Mouse (Mus musculus) cerebellum, adult 9-11 months (tissue): ENCODE measurements around the gene Gjb1.
"Not testable (repeated sequence)": the region's sequence is repeated elsewhere in the genome, so short reads cannot be mapped to it uniquely, and the experiment has no call there.

ENCODE experiments used
- DNase-seq: peaks from one replicate; pipeline ENCODE4 v3.0.0; 2022

Gjb1 gene

GRCm38 (mm10) chrX:101376190-101376968, at the start of gene Gjb1:
Gene Gjb1 (plus strand): TSS chrX:101376378.
- no peak for DNase-seq

DNA sequence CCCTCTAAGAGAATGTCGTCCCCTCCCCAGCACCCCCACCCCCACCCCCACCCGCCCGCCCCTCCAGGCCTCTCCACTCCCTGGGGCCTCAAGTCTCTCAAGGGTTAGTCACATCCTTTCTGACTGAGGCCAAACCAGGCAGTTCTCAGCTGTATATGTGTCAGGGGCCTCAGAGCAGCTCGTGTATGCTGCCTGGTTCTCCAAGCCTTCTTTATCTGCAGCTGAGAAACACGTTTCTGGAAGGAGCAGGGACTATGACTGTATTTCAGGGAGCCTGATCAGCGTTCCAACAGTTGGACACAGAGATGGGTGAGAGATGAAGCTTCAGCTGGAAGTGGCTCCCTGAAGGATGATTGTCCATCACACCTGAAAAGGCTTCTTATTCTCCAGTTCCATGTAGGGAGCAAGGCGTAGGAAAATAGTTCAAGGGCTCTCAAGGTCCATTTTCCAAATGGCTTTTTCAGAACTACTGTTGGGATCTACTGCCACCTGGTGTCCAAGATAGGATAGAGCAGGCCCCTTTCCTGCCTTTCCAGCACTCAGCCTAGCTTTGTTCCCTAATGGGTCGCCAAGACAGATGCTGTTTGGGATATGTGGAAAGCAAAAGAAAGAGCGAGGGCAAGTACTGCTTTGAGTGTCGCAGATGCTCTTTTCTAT, 46.7 kb upstream of the Gjb1 start:
- DNase-seq = peak; percentile 70

- DNase-seq = no peak
Measured at GRCm38 (mm10) chrX:101332031-101332374, 44.2 kb upstream of the Gjb1 start.

GRCm38 (mm10) chrX:101332375-101333211, 43.6 kb upstream of the Gjb1 start:
- peak; percentile 96 for DNase-seq

GRCm38 (mm10) chrX:101334606-101335005, 41.6 kb upstream of the Gjb1 start:
- DNase-seq = no peak

DNA sequence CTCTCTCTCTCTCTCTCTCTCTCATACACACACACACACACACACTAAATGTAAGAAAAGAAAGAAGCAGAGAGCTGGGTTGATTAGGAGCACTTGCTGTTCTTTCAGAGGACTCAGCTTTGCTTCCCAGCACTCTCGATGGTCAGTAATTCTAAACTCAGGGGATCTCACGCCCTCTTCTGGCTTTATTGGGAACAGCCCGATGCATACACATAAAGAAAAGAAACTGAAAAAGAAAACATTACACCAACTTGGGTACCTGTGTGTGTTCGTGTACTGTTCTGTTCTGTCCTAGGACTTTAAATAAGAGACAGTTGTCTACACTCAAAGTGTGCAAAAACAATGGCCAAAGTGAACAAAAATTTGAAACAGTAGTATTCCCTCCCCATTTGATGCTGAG, 37.5 kb upstream of the Gjb1 start:
- DNase-seq = no peak

DNA sequence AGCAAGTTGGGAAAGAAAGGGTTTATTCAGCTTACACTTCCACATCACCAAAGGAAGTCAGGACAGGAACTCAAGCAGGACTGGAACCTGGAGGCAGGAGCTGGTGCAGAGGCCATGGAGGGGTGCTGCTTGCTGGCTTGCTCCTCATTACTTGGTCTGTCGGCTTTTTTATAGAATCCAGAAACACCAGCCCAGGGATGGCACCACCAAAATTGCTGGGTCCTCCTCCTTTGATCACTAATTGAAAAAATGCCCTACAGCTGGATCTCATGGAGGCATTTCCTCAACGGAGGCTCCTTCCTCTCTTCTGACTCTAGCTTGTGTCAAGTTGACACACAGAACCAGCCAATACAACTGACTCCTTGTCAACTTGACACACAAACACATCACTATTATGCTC, 33.3 kb upstream of the Gjb1 start:
- not testable (repeated sequence) for DNase-seq

DNA sequence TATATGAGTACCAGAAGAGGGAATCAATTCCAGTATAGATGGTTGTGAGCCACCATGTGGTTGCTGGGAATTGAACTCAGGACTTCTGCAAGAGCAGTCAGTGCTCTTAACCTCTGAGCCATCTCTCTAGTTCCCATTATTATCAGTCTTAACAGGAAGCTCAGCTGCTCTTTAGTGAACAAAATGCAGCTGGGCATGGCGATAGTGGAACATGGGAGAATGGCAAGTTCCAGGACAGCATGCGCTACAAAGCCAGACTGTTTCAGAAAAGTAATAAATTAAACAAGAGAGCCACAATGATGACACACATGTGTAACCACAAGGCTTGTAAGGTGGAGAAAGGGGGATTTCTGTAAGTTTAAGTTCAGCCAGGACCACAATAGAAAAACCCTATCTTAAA, 30.7 kb upstream of the Gjb1 start:
- DNase-seq = no peak

GRCm38 (mm10) chrX:101346475-101346874, 29.7 kb upstream of the Gjb1 start:
- no peak for DNase-seq

DNA sequence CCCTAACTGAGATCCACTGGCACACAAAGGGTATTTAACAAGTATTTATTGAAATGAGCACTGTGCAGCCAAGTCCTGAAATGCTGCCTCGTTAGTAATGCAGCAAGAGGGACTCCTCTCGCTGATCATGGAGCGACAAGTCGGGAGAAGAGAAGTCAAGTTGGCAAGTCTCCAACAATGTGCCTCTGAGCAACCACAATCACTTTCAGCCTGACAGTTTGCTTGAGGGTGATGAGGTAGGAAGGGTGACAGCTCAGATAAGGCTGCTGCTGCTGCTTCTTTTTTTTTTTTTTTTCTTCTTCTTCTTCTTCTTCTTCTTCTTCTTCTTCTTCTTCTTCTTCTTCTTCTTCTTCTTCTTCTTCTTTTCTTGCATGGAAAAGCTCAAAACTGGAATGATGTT, 25.0 kb upstream of the Gjb1 start:
- no peak for DNase-seq

DNA sequence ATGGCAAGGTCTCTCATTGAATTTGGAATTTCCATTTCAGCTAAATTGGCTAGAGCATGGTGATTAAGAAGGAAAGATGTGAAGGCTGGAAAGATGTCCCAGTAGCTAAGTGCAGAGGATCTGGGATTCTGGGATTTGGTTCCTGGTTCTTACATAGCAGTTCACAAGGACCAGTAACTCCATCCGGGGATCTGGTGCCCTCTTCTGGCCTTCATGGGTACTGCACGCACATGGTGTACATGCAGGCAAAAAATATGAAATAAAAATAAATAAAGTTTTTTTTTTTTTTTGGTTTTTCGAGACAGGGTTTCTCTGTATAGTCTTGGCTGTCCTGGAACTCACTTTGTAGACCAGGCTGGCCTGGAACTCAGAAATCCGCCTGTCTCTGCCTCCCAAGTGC, 17.3 kb upstream of the Gjb1 start:
- DNase-seq = not testable (repeated sequence)

- no peak for DNase-seq
Measured at GRCm38 (mm10) chrX:101369001-101369400, 7.2 kb upstream of the Gjb1 start.

DNA sequence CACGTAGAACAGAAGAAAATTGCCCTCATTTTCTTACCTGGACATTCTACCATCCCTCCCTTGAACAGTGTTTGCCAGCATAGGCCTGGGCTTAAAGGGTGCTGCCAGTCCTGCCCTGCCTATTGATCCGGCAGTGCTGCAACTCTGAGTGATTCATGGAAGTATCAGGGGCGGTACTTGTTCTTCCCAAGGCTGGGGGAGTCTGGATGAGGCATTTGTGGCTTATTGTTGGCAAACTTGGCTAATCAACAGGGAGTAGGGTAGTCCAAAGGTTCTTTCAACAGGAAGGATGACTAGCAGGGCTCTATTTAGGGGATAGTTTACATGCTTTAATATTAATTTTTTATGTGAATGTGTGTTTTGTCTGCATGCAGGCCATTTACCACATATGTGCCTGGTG, 5.6 kb upstream of the Gjb1 start:
- DNase-seq = no peak

DNA sequence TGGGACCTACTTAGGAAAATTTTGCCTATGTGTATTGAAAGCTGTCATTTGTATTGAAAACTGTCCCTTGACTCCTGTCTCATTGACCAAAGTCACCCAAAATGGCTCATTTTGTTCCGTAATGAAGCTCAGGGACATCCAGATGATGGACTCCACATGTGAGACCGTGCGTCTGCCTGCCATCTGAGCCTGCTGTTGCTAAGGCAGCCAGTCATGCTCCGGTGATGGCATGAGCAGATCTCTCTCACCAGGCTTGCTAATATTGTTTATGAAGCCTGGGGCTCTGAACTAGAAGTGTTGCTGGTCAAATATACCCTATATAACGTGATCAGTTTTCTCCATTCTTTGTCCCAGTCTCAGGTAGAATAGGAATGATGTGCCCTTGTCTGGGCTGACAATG, 3.2 kb upstream of the Gjb1 start:
- DNase-seq = no peak

- DNase-seq = no peak
Measured at GRCm38 (mm10) chrX:101377076-101377475, 898 bp downstream of the Gjb1 start.

DNA sequence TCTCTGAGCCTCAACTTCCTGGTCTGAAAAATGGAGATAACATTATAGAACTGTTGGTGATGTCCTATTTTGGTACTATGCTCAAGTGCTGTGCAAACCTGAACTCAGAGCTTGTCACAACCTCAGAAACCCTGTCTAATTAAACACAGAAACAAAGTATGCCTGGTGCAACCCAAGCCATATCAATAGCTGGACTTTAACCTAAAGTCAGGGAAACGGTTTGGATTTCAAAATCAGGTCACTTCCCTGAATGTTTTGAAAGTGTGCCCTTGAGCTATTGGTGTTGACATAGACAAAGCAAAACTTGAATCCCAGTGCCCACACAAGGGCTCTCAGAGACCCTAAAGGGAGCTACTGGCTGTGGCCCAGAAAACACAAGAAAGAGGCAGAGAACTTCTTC, 3.6 kb downstream of the Gjb1 start:
- DNase-seq = no peak

GRCm38 (mm10) chrX:101383455-101383854, 7.3 kb downstream of the Gjb1 start:
- peak; percentile 8 for DNase-seq

DNA sequence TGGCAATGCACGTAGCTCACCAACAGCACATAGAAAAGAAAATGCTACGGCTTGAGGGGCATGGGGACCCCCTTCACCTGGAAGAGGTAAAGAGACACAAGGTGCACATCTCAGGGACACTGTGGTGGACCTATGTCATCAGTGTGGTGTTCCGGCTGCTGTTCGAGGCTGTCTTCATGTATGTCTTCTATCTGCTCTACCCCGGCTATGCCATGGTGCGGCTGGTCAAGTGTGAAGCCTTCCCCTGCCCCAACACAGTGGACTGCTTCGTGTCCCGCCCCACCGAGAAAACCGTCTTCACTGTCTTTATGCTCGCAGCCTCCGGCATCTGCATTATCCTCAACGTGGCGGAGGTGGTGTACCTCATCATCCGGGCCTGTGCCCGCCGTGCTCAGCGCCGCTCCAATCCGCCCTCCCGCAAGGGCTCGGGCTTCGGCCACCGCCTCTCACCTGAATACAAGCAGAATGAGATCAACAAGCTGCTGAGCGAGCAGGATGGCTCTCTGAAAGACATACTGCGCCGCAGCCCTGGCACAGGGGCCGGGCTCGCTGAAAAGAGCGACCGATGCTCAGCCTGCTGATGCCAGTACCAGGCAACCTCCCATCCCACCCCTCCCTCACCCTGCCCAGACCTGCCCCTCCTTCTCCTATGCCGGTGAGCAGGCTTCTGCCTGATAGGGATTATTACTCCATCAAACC, 8.4 kb downstream of the Gjb1 start:
- peak; percentile 39 for DNase-seq

- no peak for DNase-seq
Measured at GRCm38 (mm10) chrX:101386222-101386621, 10.0 kb downstream of the Gjb1 start.

GRCm38 (mm10) chrX:101388866-101389537, 12.8 kb downstream of the Gjb1 start:
- DNase-seq = no peak

DNA sequence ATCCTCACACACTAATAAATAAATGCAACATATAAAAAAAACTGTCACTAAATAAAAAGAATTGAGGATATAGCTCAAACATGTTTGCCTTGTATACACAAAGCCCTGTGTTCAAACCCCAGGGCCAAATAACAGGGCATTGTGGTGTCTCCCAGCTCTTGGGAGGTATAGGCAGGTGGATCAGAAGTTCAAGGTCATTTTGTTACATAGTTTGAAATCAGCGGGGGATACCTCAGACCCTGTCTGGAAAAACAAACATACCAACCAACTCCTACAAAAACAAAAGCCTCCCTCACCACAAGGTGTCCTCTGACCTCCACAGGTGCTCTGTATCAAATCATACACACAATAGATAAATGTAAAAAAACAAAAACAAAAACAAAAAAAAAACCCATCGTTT, 18.2 kb downstream of the Gjb1 start:
- DNase-seq = no peak

- no peak for DNase-seq
Measured at GRCm38 (mm10) chrX:101396459-101396858, 20.3 kb downstream of the Gjb1 start.
